Mouse (Mus musculus): ENCODE data around the gene Cnp.
"Not testable (repeated sequence)": the region's sequence is repeated elsewhere in the genome, so short reads cannot be mapped to it uniquely, and the experiment has no call there.

The Cnp gene

DNA sequence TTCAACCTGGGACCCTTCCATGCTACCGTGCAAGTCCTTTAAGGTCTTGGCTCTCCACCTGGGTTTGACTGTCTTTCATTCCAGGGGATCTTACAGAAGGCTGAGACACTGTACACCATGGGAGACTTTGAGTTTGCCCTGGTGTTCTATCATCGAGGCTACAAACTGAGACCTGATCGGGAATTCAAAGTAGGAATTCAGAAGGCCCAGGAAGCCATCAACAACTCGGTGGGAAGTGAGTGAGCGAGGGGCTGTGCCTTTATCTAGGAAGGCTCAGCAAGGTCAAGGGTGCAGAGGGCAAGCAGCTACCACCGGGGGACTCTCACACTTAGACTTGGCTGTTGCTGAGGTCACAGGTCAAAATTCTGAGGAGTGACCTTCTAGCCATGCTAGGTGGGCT is 24.6 kb upstream of the Cnp start:
- no peak for ATAC-seq (ENCODE audit: insufficient number of reproducible peaks, low FRiP score, low TSS enrichment)

DNA sequence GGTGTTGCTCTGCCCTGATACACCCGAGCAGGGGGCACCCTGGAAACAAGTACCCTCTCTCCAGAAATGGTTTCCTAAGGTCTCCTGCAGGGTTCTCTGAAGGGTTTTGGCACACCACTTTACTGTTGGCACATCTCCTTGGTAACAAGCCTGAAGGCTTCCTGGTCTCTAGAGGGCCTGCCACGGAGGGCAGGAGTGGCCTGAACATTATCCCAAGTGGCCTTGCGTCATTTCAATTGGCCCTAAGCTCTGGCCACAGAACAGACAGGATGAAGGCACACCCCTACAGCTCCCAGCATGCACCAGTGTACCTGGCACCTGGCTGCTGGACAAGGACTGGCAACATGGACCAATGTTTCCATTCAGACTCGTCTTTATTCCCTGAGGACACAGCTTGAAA is 21.9 kb upstream of the Cnp start:
- ATAC-seq (ENCODE audit: insufficient number of reproducible peaks, low FRiP score, low TSS enrichment) = no peak

DNA sequence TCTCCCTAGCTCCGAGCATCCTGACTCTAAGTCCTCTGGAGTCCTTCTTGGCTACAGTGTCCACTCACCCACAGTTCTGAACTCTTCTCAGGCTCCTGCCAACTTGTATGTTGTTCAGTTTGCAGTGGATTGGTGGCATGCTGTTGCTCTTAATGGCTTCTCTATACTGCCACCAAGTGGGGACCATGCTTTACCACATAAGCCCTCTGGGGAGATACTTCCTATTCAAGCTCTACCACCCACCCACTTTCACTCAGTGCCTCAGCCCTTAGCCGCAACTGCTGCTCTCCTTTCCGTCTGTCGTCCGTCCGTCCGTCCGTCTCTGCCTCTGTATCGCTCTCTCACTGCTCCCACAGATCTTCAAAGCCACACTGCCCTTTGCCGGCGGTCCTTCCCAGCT is 19.1 kb upstream of the Cnp start:
- ATAC-seq (ENCODE audit: insufficient number of reproducible peaks, low FRiP score, low TSS enrichment) = peak; percentile 15; the same call in 1 of the 2 replicates

DNA sequence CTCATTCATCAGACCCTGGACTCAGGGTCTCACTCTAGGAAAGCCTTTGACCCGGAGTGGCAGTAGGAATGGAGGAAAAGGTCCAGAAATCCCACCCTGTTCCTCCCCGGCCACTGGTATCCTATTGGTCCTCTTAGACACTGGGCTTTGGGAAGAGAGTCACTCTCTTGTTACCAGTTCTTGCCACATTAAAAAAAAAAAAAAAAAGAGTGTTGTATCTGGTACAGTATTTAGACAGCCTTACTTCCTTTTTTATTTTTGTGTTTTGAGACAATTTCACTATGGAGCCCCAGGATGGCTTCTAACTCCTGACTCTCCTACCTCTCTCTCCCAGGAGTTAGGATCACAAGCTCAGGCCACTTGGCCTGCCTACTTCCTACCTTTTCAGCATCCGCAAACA is 17.1 kb upstream of the Cnp start:
- ATAC-seq (ENCODE audit: insufficient number of reproducible peaks, low FRiP score, low TSS enrichment) = no peak

DNA sequence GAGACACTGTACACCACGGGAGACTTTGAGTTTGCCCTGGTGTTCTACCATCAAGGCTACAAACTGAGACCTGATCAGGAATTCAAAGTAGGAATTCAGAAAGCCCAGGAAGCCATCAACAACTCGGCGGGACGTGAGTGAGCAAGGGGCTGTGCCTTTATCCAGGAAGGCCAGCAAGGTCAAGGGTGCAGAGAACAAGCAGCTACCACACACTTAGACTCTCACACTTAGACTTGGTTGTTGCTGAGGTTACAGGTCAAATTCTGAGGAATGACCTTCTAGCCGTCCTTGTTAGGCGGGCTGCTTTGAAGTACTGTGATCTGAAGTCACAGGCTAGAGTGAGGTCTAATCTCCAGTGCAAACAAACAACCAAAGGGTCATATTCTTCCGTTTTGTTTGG is 15.2 kb upstream of the Cnp start:
- ATAC-seq (ENCODE audit: insufficient number of reproducible peaks, low FRiP score, low TSS enrichment) = no peak

DNA sequence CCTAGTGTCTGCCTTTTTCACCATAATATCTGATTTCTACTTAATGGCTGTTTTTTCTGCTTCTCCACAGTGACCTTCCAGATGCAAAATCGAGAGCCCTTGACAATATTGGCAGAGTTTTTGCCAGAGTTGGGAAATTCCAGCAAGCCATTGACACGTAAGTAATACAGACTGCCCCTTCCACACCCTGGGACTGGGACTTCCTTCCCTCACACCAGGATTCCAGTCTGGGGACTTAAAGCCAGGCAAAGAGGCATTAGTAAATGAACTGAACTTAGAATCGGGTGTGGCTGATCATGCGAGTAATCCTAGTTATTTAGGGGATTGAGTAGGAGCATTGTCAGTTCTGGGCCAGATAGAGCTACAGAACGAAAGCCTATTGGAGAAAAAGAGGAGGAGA is 13.0 kb upstream of the Cnp start:
- ATAC-seq (ENCODE audit: insufficient number of reproducible peaks, low FRiP score, low TSS enrichment) = no peak

DNA sequence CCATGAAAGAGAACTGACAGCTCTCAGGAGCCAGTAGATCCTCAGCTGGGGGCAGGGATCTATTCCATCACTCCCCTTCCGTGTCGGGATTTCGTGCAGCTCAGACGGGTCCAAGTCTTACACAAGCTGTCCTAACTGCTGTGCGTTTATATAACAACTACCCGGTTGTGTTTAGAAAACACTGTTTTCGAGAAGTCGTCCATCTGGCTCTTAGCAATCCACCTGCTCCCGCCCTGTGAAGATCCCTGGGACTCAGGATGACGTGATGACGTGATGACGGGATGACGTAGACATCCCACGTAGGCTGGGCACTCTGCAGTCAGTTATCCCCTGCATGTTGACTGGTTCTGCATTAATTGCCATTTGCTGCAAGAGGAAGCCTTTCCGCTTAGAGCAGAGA is 10.4 kb upstream of the Cnp start:
- ATAC-seq (ENCODE audit: insufficient number of reproducible peaks, low FRiP score, low TSS enrichment) = no peak

DNA sequence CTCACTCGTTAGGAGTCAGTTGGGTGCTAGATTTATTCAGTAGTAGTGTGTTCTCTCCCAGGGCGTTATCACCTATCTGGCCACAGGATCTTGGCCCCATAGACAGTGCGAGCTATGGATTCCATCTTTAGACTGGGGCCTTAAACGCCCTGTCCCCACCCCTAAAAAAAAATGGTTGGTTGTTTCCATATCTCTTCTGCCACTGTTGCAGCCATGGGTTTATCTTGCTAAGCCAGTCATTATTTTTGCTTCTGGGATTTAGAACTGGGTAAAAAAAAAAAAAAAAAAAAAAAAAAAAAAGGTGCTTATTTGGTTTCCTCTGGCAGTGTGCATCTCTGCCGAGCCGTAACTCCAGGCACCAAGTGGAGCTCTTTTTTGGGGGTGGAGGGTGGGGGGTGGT is 10.0 kb upstream of the Cnp start:
- no peak for ATAC-seq (ENCODE audit: insufficient number of reproducible peaks, low FRiP score, low TSS enrichment)

DNA sequence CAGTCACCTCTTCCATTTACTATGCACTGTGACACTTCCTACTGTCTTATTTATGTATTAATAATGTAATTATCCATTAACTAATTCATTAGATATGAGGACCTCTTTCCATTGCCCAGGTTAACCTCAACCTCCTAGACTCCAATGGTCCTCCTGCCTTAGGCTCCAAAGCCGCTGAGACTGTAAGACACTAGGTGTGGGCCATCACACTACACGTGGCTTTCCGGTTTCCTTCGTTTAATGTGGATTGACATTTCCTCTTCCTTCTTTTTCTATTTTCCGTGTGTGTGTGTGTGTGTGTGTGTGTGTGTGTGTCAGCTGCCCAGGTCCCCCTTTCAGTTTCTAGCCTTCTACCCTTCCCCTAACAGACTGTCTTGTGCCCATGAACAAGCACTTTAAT is 7.5 kb upstream of the Cnp start:
- ATAC-seq (ENCODE audit: insufficient number of reproducible peaks, low FRiP score, low TSS enrichment) = no peak

DNA sequence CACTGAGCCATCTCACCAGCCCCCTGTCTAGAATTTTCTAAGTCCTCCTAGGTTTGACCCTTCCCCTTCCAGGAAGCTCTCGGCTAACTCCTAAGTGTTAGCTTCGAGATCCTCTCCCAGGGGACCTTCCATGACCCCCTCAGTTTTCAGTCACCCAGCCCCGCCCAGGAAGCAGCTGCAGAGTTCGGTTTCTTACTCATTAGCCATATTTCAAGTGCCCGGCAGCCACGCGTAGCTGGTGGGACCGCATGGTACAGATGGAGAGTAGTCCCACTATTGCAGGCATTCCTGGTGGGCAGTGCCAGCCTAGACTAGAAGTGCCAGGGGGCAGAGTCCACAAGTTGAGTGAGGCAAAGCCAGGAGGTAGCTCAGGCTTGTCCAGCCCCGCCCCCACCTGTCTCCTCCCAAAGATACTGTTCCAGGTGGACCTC is 6.9 kb upstream of the Cnp start:
- no peak for ATAC-seq (ENCODE audit: insufficient number of reproducible peaks, low FRiP score, low TSS enrichment)

DNA sequence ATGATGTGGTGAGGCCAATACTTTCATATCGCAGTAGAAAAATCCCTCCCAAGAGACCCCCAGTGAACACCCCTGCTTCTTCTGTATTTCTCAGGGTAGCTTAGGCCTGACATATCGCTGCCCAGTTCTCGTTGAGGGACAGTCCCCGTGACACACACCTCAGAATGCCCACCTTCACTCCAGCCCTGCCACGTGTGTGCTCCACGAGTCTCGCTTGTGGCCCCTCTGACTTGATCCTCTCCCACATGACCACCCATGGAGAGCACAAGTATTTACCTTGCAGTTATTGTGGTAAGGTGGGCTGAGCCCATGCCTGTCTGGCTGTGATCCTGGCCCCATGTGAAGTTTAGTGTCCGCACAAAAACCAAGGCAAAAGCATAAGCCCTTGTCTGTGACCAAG is 6.0 kb upstream of the Cnp start:
- no peak for ATAC-seq (ENCODE audit: insufficient number of reproducible peaks, low FRiP score, low TSS enrichment)

DNA sequence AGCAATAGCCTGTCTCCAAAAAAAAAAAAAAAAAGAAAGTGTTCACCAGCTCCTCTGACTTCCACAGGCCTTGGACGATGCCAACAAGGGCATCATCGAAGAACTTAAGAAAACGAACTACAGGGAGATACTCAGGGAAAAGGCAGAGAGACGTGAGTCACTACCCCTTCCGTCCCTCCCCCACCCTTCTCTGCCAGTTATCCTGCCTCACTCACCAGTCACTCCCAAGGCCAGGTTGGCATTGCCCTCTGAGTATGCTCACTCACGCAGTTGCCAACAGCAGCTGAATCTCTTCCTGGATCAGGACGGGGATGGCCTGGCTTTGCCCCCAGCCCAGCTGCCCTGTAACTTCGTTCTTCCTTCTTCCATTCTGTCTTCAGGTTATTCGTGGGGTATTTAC is 4.9 kb upstream of the Cnp start:
- no peak for ATAC-seq (ENCODE audit: insufficient number of reproducible peaks, low FRiP score, low TSS enrichment)

DNA sequence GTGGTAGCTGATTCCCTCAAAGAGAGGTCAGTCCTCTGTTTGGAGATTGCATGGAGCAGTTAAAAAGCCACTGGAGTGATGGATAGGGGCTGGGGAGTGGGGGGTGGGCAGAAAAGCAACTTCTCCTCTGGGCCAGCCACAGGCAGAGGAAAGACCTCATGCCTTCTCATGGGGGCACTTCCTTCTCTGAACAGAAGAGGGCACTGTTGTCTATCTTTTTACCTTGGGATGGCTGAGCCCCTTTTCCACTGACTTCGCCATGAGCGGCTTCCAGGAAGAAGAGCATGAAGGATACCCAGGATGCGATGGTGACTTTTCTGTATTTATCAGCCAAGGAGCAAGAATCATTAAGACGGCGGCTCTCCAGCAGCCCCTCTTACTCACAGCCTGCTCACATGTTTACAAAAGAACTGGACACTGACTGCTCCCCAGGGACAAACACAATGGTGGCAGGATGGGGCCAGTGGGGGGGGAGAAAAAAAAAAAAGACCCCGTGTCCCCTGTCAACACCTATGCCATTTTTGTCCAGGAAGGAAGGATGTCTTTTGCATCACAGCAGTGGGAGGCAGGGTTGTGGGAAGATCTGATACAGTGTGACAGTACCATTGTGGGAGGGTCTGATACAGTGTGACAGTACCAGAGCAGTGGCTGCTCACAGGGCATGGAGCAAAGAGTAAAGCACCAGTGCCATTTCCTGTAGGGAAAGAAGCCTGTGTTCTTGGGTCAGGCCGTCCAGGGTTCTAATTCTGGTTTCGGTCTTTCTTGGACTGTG is 4.1 kb upstream of the Cnp start:
- peak; percentile 43; the same call in 1 of the 2 replicates for ATAC-seq (ENCODE audit: insufficient number of reproducible peaks, low FRiP score, low TSS enrichment)

DNA sequence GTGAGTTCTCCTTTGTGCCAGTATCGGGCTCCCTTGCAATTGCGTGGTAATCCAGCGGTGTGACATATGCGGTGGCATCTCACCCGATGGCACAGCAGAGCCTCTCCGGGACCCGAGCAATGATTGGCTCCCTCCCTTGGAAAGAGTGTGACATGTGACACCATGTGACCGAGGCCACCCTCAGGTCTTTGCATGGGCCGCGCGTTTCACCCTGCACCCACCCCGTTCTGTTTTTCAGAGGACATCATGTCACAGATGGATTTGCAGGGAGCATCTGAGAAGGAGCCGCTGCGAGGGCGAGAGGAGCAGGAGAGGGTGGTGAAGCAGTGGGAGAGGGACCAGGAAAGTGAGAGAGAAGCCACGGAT is 3.5 kb upstream of the Cnp start:
- 0 out of 2 replicates have a peak, but pooled peaks have one; percentile 49 for ATAC-seq (ENCODE audit: insufficient number of reproducible peaks, low FRiP score, low TSS enrichment)

DNA sequence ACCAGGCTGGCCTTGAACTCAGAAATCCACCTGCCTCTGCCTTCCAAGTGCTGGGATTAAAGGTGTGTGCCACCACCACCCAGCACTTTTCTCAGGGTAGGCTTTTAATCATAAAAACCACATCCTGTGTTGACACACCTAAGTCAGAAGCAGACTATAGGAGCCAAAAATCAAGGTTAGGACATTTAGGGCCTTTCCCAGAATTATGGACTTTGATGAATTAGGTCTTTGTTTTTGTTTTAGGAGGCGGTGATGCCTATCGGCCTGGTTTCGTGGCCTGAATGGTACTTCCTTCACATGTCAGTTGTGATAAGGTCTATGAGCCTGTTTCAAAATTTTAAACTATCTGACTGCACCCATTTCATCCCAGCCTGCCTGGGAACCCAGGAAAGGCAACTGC is 516 bp upstream of the Cnp start:
- ATAC-seq (ENCODE audit: insufficient number of reproducible peaks, low FRiP score, low TSS enrichment) = no peak

DNA sequence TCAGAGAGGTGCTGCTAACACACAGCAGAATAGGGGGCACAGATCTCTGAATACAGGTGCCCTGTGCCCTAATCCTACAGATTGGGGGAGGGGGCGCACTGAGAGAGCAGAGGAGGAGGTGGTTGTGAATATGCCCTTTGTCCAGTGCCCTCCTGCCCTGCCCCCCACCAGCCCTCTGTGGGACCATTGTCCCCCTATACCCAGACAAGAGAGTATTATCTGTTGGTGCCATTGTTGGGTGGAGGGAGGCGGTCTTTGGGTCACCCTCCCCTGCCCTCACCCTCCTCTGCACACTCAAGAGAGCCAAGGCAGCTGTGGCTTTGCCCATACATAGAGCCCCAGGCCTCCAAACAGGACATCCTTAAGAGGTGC is 766 bp downstream of the Cnp start:
- ATAC-seq (ENCODE audit: insufficient number of reproducible peaks, low FRiP score, low TSS enrichment) = no peak

DNA sequence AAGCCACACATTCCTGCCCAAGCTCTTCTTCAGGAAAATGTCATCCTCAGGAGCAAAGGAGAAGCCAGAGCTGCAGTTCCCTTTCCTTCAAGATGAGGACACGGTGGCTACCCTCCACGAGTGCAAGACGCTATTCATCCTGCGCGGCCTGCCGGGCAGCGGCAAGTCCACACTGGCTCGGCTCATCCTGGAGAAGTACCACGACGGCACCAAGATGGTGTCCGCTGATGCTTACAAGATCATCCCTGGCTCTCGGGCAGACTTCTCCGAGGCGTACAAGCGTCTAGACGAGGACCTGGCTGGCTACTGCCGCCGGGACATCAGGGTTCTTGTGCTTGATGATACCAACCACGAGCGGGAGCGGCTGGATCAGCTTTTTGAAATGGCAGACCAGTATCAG is 1.6 kb downstream of the Cnp start:
- ATAC-seq (ENCODE audit: insufficient number of reproducible peaks, low FRiP score, low TSS enrichment) = no peak

DNA sequence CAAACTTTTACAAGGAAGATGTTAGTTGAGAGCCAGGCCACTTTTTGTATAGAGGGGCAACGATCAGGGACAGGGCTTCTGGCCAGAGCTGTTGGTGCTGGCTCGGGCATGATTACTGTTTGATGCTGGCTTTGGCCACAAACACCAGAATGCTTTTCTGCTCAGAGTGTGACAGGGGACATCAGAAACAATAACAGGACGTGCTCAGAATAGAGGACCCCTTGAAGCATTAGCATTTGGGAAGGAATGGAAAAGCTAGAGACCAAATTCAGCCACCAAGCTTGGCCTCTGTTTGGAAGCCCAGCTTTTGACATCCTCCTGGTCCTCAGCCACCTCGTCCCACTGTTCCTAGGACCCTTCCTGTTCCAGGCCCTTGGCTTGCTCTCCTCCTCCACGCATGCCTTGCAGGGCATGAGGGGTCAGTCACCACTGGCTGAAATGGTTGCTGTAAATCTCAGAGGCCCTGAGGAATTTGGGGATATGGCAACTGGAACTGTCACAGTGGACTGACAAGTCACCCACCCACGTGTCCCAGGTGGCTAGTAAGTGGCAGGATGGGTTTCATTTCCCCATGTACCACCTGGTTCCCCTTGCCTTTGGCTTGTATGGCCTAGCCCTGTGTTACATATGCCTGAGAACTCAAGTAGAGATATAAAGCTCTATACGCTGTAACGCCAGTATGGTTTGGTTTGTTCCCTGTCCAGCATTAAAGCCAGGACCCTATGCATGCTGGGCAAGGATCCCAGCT is 3.3 kb downstream of the Cnp start:
- ATAC-seq (ENCODE audit: insufficient number of reproducible peaks, low FRiP score, low TSS enrichment) = no peak

DNA sequence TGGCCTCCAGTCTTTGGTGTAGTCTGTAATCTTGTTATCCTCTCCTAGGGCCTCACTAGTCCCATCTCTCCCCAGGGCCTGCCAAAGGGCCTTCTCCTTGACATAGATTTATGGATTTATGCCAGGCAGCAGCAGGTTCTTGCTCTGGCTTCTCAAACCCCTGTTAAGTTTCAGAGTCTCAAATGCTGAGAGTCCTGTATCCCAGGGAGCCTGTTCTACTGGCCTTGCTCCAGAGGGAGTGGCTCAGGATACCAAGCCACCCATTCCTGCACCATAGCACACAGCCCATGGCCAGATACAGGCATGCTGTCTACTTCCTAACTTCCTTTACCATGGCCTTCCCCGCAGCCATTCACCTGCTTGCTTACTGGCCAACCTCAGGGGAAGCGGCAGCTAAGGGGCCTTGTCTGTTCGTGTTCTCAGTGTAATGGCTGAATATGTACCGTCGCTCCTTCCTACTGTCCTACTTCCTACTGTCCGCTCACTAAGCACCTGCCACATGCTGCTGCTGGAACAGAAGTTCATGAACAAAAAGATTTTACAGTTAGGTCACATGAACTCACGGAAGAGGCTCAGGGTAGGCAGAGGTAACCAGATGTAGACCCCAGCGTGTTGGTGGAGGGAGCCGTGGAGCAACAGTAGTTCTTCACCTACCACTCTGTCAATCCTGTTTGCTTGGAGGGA is 4.6 kb downstream of the Cnp start:
- no peak for ATAC-seq (ENCODE audit: insufficient number of reproducible peaks, low FRiP score, low TSS enrichment)

DNA sequence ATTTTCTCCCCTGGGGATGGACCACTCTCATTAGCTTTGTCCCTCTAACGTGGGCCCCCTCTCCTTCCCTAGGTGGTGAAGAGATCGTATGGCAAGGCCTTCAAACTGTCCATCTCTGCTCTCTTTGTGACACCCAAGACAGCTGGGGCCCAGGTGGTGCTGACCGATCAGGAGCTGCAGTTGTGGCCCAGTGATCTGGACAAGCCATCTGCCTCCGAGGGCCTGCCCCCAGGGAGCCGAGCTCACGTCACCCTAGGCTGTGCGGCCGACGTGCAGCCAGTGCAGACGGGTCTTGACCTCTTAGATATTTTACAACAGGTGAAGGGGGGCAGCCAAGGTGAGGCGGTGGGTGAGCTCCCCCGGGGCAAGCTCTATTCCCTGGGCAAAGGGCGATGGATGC is 5.6 kb downstream of the Cnp start:
- ATAC-seq (ENCODE audit: insufficient number of reproducible peaks, low FRiP score, low TSS enrichment) = no peak

DNA sequence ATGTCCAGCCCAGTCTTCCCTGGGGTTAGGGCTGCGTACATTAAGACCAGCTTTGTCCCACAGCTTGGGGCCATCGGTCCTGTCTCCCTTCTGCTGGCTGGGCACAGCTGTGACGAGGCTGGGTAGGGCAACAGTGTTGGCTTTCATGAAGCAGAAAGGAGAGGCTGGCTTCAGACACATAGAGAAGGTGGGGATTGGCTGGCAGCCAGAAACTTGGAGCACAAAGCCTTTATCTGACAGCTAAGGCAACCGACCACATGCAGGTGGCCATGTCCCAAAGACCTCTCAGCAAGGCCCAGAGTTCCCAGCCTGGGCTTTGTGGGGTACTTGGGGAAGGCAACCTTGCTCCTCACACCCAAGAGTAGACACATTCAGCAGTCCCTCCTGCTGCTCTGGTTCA is 7.1 kb downstream of the Cnp start:
- no peak for ATAC-seq (ENCODE audit: insufficient number of reproducible peaks, low FRiP score, low TSS enrichment)

DNA sequence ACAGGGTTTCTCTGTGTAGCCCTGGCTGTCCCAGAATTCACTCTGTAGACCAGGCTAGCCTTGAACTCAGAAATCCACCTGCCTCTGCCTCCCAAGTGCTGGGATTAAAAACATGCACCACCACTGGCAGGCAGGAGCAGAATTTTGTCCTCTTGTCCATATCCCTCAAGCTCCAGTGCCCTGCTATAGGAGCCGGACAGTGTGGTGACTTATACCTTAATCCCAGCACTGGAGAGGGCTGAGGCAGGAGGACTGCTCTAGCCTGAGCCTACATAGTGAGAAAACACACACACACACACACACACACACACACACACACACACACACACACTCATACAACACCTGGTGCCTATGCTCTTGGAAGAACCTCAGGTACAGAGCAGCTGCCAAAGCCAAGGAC is 7.7 kb downstream of the Cnp start:
- ATAC-seq (ENCODE audit: insufficient number of reproducible peaks, low FRiP score, low TSS enrichment) = not testable (repeated sequence)

Measured in cerebellum, adult (tissue).